Mouse (Mus musculus) cerebellum, adult 2 months (tissue): ENCODE results near the gene Snai1.

Experiments used
- CTCF ChIP-seq: fragments of 200-500 bp; IDR thresholded peaks from 2 replicates; pipeline ENCODE4 v1.5.1; 2011; ENCODE audit warnings: low read depth, mild to moderate bottlenecking, control low read depth, low read length, moderate library complexity, borderline replicate concordance; ENCODE audit not compliant: insufficient read depth
- POLR2A ChIP-seq: fragments of 200-500 bp; IDR thresholded peaks from 2 replicates; pipeline ENCODE4 v1.6.1; 2011; ENCODE audit warnings: low read length, control low read depth, borderline replicate concordance; ENCODE audit not compliant: insufficient read depth

DNA sequence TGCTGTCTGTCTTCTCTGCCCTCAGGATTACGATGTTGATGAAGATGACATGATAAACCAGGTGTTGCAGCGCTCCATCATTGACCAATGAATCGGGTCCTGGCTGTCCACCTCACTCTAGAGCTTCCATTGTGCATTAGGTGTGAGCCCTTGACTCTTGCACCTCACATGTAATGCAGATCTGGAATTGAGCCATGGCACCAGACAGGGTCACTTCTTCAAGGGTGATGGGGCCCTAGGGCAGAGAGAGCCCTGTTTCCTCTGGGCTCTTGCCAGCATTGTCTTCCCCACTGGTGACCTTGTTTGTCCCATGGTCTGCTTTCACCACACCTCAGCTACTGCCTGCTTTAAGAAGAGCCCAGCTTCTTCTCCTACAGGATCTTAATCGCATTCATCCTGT is 23.4 kb upstream of the Snai1 start:
- no peak for TF ChIP-seq CTCF
- TF ChIP-seq POLR2A: no peak
